Mouse (Mus musculus) mesoderm, embryonic 11.5 days (tissue): ENCODE results near the gene Ece1.
"Not testable (repeated sequence)": the region's sequence is repeated elsewhere in the genome, so short reads cannot be mapped to it uniquely, and the experiment has no call there.

Source experiments
- DNase-seq: peaks from one replicate; pipeline ENCODE4 v3.0.0-alpha.2; 2012; ENCODE audit warnings: low read depth, low spot score

Ece1 gene

GRCm38 (mm10) chr4:137979066-137979644 is 117.1 kb downstream of the Ece1 start:
- not testable (repeated sequence) for DNase-seq

GRCm38 (mm10) chr4:137982869-137983268 is 120.8 kb downstream of the Ece1 start:
- DNase-seq, result no peak

GRCm38 (mm10) chr4:137984212-137984611 is 122.2 kb downstream of the Ece1 start:
- DNase-seq, result peak; percentile 36

GRCm38 (mm10) chr4:137984746-137985145 is 122.7 kb downstream of the Ece1 start:
- no peak for DNase-seq

GRCm38 (mm10) chr4:137989426-137989825 is 127.4 kb downstream of the Ece1 start:
- no peak for DNase-seq

- DNase-seq, result no peak
These were observed 128.4 kb downstream of the Ece1 start for GRCm38 (mm10) chr4:137990433-137990832.

- no peak for DNase-seq
These were observed 129.2 kb downstream of the Ece1 start for GRCm38 (mm10) chr4:137991240-137991639.

- no peak for DNase-seq
These were observed 130.9 kb downstream of the Ece1 start, which contains the start of gene Eif4g3 for GRCm38 (mm10) chr4:137992890-137993289. Gene Eif4g3 (plus strand): TSS chr4:137993022.

- DNase-seq, result peak; percentile 98
These were observed 131.3 kb downstream of the Ece1 start for GRCm38 (mm10) chr4:137993291-137993758.

GRCm38 (mm10) chr4:137993821-137994561 is 132.0 kb downstream of the Ece1 start:
- peak; percentile 23 for DNase-seq

GRCm38 (mm10) chr4:137994562-137995336 is 132.7 kb downstream of the Ece1 start:
- DNase-seq, result no peak

GRCm38 (mm10) chr4:137995399-137995798 is 133.4 kb downstream of the Ece1 start:
- DNase-seq, result no peak

- no peak for DNase-seq
These were observed 136.2 kb downstream of the Ece1 start for GRCm38 (mm10) chr4:137998232-137998631.

- no peak for DNase-seq
These were observed 138.6 kb downstream of the Ece1 start for GRCm38 (mm10) chr4:138000682-138001081.

GRCm38 (mm10) chr4:138003909-138004610 is 142.0 kb downstream of the Ece1 start:
- no peak for DNase-seq

- no peak for DNase-seq
These were observed 143.7 kb downstream of the Ece1 start for GRCm38 (mm10) chr4:138005781-138006180.

GRCm38 (mm10) chr4:138006951-138007613 is 145.0 kb downstream of the Ece1 start:
- DNase-seq, result no peak

GRCm38 (mm10) chr4:138008646-138009045 is 146.6 kb downstream of the Ece1 start:
- DNase-seq, result no peak

- no peak for DNase-seq
These were observed 147.9 kb downstream of the Ece1 start for GRCm38 (mm10) chr4:138009786-138010502.

GRCm38 (mm10) chr4:138013723-138014479 is 151.9 kb downstream of the Ece1 start:
- DNase-seq, result no peak
